Mouse (Mus musculus) heart, adult 11 months (tissue): ENCODE data around the gene Gm20425.

Experiments
- DNase-seq: peaks from one replicate; pipeline ENCODE4 v3.0.0; 2022

Gene Gm20425

DNA sequence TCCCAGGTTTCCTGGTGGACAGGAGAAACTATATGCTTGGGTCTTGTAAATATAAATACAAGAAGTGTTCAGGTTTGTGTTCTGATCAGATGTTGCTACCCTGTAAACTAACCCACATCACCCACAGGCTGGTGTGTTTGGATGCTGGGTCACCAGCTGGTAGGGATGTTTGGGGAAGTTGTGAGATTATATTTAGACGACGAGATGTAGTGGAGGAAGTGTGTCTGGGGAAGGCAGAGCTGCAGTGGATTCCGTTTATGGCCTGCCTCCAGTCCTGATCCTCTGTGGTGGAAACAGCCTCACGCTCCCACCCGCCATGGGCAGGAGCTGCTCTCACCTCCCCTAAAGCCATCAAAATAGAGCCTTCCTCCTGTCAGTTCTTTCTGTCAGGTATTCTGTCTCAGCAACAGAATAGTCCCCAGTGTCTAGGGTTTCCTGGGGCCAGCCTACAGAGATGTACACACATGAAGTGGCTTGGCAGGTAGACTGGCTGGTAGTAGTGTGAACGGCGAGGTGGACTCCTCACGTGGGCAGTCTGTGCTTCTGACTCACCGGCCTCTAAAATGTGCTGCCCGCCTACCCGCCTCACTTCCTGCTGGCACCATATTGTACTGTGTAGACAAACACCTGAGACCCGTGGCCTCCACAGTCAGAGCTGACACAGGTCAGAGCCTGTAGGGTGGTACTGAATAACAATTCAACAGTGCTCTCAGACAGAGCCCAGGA is 80.9 kb downstream of the Gm20425 start:
- DNase-seq: no peak

- DNase-seq: no peak
Observed at GRCm38 (mm10) chr9:103147103-103147502, 83.0 kb downstream of the Gm20425 start.

DNA sequence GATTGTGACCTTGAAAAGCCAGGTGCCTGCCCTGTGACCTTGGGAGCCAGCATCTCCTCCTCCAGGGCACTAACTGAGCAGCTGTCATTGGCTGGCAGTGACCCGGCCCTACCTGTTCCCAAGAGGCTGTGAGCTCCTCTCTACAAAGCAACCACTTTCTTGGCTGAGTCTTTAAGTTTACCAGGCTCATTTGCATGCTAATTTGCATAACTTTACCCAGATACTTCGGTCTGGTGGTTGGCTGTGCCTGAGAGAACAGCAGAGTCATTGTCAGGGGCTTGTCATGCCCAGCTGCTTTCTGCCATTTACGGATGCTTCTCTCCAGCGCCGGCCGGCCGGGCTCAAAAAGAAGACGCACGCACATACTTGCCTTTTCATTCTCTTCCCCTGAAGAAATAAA is 83.4 kb downstream of the Gm20425 start:
- no peak for DNase-seq

GRCm38 (mm10) chr9:103146257-103146656 is 83.8 kb downstream of the Gm20425 start:
- DNase-seq: no peak

- DNase-seq: no peak
Observed at GRCm38 (mm10) chr9:103145351-103145750, 84.8 kb downstream of the Gm20425 start.

DNA sequence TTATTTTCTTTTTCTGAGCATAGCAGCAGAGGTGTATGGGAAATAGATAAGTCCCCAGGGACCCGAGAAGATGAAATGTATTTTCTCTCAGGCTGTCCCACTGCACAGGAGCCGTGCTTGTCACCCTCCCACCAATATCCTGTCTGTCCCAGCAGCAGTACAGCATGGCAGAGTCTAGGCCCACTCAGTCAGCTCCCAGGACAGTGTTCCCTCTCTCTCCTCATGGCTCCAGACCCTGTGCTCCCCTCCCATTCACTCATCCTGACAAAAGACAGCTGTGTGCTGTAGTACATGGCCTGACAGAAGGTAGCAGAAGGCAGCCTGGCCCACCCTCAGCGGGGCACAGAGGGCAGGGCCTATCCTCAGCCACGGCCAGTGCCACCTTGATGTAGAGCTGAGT is 86.2 kb downstream of the Gm20425 start:
- no peak for DNase-seq

GRCm38 (mm10) chr9:103141266-103141665 is 88.8 kb downstream of the Gm20425 start:
- no peak for DNase-seq

DNA sequence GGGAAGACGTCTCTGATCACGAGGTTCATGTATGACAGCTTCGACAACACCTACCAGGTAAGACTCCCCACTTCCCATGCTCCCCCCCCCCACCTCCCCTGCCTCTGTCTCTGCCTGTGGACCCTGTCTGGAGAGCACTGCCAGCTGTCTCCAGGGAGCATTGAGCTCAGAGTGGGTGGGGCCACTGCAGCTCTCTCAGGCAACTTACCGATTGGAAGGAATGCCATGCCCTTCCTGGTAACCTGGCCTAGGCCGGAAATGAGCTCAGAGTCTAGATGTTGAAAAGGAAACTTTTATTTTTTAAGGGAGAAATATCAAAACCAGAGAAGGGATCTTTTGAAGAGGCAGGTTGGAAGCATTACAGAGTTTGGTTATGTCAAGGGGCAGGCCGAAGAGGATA is 89.7 kb downstream of the Gm20425 start:
- no peak for DNase-seq
